Mouse (Mus musculus) erythroblast, embryonic 14.5 days (primary cell): ENCODE measurements around the gene Cand2.

Experiments
- GATA1 ChIP-seq: IDR thresholded peaks from 2 replicates; pipeline ENCODE4 v1.6.1; 2012; ENCODE audit warnings: low read length, inconsistent platforms, mixed read lengths
- TAL1 ChIP-seq: IDR thresholded peaks from 3 replicates; pipeline ENCODE4 v1.6.1; 2012; ENCODE audit warnings: low read length, inconsistent platforms, mixed read lengths

DNA sequence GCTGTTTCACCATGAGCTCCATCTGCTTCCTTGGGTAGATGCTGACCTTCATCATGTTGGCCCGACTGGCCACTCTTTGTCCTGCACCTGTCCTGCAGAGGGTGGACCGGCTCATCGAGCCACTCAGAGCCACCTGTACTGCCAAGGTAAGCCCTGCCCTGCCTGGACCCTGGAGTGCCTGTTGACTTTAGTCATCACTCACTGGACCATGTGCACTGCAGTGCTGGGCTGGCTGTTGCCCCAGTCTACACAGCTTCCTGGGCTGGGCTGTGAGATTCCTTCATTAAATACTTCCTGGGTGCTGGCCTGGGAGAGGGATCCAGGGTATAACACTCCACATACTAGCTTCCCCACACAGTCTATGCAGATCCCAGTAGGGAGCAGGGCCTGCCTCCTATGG, 27.5 kb downstream of the Cand2 start:
- TF ChIP-seq TAL1 (no peak), GATA1 (no peak)
